Mouse (Mus musculus) limb, embryonic 14.5 days (tissue): ENCODE measurements around the gene Bsn. TPM values are rescaled to one million over a fixed set of nuclear protein-coding genes. Genes with fewer than 3 reads are reported as not detected.

Experiments
- ATAC-seq: fragments of 200-750 bp; cut with Nextera tagmentation; 2 replicates; pipeline ENCODE4 v1.8.0; 2017; ENCODE audit warnings: low read depth, moderate number of reproducible peaks, moderate TSS enrichment; ENCODE audit not compliant: low FRiP score
- DNase-seq: peaks from one replicate; pipeline ENCODE4 v3.0.0-alpha.2; 2015; ENCODE audit warnings: low spot score
- H3K27ac ChIP-seq: fragments of 300-500 bp; sonication (generic); replicated peaks from 2 replicates; pipeline ENCODE4 v1.5.1; 2014; ENCODE audit warnings: low read depth, mild to moderate bottlenecking, low read length, moderate library complexity, mixed read lengths
- H3K27me3 ChIP-seq: fragments of 300-500 bp; sonication (generic); 2 replicates; pipeline ENCODE4 v1.6.1; 2014; ENCODE audit warnings: low read length, mixed read lengths; ENCODE audit not compliant: control insufficient read depth, insufficient read depth
- H3K36me3 ChIP-seq: fragments of 300-500 bp; sonication (generic); 2 replicates; pipeline ENCODE4 v1.6.1; 2014; ENCODE audit warnings: mild to moderate bottlenecking, low read length, moderate library complexity, mixed read lengths; ENCODE audit not compliant: control insufficient read depth, insufficient read depth
- H3K4me1 ChIP-seq: fragments of 300-500 bp; sonication (generic); 2 replicates; pipeline ENCODE4 v1.6.1; 2014; ENCODE audit warnings: antibody characterized with exemption, low read length, mixed read lengths; ENCODE audit not compliant: control insufficient read depth, insufficient read depth
- H3K4me2 ChIP-seq: fragments of 300-500 bp; sonication (generic); replicated peaks from 2 replicates; pipeline ENCODE4 v1.6.1; 2014; ENCODE audit warnings: low read depth, mild to moderate bottlenecking, low read length, moderate library complexity; ENCODE audit not compliant: severe bottlenecking
- H3K4me3 ChIP-seq: fragments of 300-500 bp; sonication (generic); replicated peaks from 2 replicates; pipeline ENCODE4 v1.5.1; 2014; ENCODE audit warnings: low read length
- H3K9ac ChIP-seq: fragments of 300-500 bp; sonication (generic); 2 replicates; pipeline ENCODE4 v1.6.1; 2014; ENCODE audit warnings: mild to moderate bottlenecking, low read depth, low read length, moderate library complexity; ENCODE audit not compliant: severe bottlenecking
- H3K9me3 ChIP-seq: fragments of 300-500 bp; sonication (generic); 2 replicates; pipeline ENCODE4 v1.6.1; 2016; ENCODE audit warnings: low read length; ENCODE audit not compliant: control insufficient read depth
- POLR2A ChIP-seq: fragments of 200-500 bp; IDR thresholded peaks from 2 replicates; pipeline ENCODE4 v1.8.0; 2012; ENCODE audit warnings: inconsistent platforms, mild to moderate bottlenecking, moderate library complexity, borderline replicate concordance; ENCODE audit not compliant: insufficient read depth, insufficient read length; ENCODE audit errors: extremely low read depth
- WGBS: fragments of 180-500 bp; shearing (Covaris S2); extraction: QIAGEN DNeasy Blood & Tissue Kit; methylation state at CpG from one replicate; pipeline ENCODE4 v1.1.7; 2014; 5-methylcytosine and 5-hydroxymethylcytosine counted together
- polyA plus RNA-seq, 2 experiments: library from polyadenylated mRNA; depleted of rRNA in 1 of 2; stranded (reverse) in 1 of 2; unstranded in 1 of 2; fragments of >200 nt; fragmentation: Nextera tagmentation in 1 of 2; extraction: Ambion mirVana in 1 of 2; gene quantifications; 2 replicates each; pipeline versions ENCODE4 v1.2.1 to v1.2.3; 2012 to 2014

Bsn gene
- polyA plus RNA-seq, 2 experiments, result 0.73 to 1.1 TPM

DNA sequence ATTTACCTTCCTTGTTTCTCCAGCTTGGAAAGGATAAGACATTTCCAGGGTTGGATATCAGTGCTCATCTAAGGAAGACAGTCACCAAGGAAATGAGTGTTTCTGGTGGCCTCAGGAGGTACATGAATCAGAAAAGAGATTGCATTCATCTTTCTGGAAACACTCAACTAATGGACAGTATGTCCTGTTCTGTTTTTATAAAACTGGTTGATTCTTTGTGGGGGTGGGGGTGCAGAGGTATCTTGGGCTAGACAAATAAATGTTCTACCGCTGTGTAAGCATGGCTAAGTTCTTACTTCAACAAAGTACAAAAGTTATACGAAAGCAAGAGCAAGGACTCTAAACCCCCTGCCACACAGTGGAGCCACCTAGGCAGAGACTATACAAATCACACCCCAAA lies 42.7 kb upstream of the Bsn start:
- H3K4me3 ChIP-seq, result no peak overlapping the region
- no peak overlapping the region for H3K27ac ChIP-seq
- WGBS, result 89% methylated on average over 2 of the region's 2 CpGs
- H3K9me3 ChIP-seq, result no peaks in the 10 kb centered on the region
- H3K27me3 ChIP-seq, result no peaks in the 10 kb centered on the region
- H3K9ac ChIP-seq, result no peak overlapping the region
- no peak for ATAC-seq
- TF ChIP-seq POLR2A, result no peak
- H3K4me1 ChIP-seq, result peaks cover 14% of the 10 kb centered on the region; the same call in 1 of the 2 replicates
- H3K36me3 ChIP-seq, result peaks cover 10% of the 10 kb centered on the region
- DNase-seq, result no peak
- no peak overlapping the region for H3K4me2 ChIP-seq

DNA sequence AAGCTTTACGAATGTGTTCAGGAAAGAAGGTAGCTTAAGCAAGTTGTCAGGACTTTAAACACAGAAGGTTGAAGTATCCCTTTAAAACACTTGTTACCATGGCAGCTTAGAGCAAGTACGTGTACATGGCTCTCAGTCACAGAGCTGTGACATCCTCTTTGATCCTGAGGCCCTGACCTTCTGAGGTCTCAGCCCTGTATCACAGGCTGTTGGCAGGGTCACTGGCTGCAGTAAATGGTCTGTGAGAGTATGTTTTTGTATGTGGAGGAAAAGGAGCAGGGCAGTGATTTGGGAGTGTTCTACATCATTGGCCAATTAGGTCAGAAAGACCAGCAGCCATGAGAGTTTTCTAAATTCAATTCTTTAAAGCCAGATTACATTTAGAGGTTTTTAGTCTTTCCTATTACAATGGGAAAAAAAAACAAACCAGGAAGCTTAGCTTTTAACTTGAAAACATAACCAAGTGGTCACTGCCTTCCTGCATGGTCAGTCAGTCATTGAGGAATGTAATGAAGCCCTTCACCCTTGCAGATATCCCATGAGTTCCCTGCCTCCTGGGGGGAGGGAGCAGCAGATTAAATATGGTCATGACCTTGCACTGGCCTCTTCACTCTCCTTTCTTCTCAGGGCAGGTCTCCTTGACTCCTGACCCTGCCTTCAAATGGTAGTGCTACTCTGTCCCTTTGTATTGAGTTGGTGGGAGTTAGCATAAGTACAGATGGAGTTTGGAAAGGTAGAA lies 37.9 kb upstream of the Bsn start:
- Histone ChIP-seq H3K27ac (no peak overlapping the region), H3K9ac (no peak overlapping the region), H3K4me1 (no peaks in the 10 kb centered on the region), H3K9me3 (no peaks in the 10 kb centered on the region), H3K36me3 (no peaks in the 10 kb centered on the region), H3K27me3 (no peaks in the 10 kb centered on the region), H3K4me2 (no peak overlapping the region), H3K4me3 (no peak overlapping the region)
- ATAC-seq (no peak), DNase-seq (no peak)
- 41% methylated on average over 2 of the region's 2 CpGs for WGBS
- no peak for TF ChIP-seq POLR2A

DNA sequence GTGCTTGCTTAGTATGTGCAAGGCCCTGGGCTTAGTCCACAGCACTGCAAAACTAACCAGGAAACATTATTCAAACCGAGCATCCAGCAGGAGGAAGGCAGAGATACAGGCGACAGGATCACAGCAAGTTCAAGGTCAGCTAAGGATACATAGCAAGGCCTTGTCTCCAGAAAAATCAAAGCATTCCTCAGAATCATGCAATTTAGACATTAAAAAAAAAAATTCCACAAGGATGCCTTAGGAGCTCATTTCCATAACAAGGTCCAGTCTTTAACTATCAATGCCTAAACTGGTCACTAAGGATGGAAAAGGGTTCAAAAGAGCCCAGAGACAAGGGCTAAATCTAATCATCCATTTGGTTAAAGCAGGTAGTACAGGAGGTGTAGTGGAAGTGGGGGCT lies 35.0 kb upstream of the Bsn start:
- Histone ChIP-seq H3K9me3 (no peaks in the 10 kb centered on the region), H3K36me3 (no peaks in the 10 kb centered on the region), H3K4me3 (no peak overlapping the region), H3K27me3 (no peaks in the 10 kb centered on the region), H3K4me2 (no peak overlapping the region), H3K4me1 (no peaks in the 10 kb centered on the region), H3K27ac (no peak overlapping the region), H3K9ac (no peak overlapping the region)
- no peak for TF ChIP-seq POLR2A
- WGBS, result 80% methylated on average over 2 of the region's 2 CpGs
- ATAC-seq, result no peak
- DNase-seq, result no peak

DNA sequence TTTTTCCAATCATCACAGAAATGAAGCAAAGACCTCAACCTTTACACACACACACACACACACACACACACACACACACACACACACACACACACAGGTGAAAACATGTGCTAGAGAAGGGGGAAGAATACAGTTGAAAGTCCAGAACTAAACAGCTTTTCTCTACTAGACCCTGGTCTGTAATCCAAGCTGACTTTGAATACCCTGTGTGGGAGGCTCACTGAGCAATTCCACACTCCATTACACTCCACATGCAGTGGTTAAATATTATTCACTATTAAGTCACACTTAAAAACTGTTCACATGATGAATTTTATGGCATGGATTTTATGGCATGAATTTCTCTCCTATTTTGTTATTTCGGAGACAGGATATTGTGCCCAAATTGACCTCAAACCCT lies 33.4 kb upstream of the Bsn start:
- H3K9ac ChIP-seq, result no peak overlapping the region
- no peaks in the 10 kb centered on the region for H3K36me3 ChIP-seq
- 76% methylated on average over 1 of the region's 1 CpGs for WGBS
- no peak overlapping the region for H3K4me3 ChIP-seq
- no peak overlapping the region for H3K27ac ChIP-seq
- no peaks in the 10 kb centered on the region for H3K4me1 ChIP-seq
- no peak for TF ChIP-seq POLR2A
- H3K9me3 ChIP-seq, result no peaks in the 10 kb centered on the region
- DNase-seq (no peak), ATAC-seq (no peak)
- H3K27me3 ChIP-seq, result no peaks in the 10 kb centered on the region
- H3K4me2 ChIP-seq, result no peak overlapping the region

DNA sequence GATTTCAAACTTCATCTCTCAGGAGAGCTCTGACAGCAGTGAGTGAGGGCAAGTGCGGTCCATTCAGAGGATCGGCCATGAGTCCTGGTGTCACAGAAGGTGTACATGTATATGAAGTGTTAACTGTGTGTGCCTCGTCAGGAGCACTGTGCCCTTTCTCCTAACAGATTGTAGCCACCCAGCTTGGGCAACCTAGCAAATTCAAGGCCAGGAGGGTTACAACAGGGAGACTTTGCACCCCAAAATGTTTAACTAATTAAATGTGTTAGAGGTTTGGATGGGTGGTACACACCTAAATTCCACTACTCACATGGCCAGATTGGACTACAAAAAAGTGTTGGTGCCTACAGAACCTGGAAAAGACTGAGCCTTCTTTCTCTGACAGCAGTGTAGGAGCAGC lies 31.4 kb upstream of the Bsn start:
- Histone ChIP-seq H3K4me1 (no peaks in the 10 kb centered on the region), H3K4me3 (no peak overlapping the region), H3K9me3 (no peaks in the 10 kb centered on the region), H3K4me2 (no peak overlapping the region), H3K27ac (no peak overlapping the region), H3K9ac (no peak overlapping the region), H3K36me3 (peaks cover 18% of the 10 kb centered on the region), H3K27me3 (no peaks in the 10 kb centered on the region)
- DNase-seq (no peak), ATAC-seq (no peak)
- WGBS, result 90% methylated on average over 3 of the region's 3 CpGs
- TF ChIP-seq POLR2A, result no peak
